Mouse (Mus musculus): ENCODE results near the gene Ptpn21. TPM values are rescaled to one million over a fixed set of nuclear protein-coding genes. Genes with fewer than 3 reads are reported as not detected.

Gene Ptpn21
- total and polyA plus RNA-seq, 3 experiments = 1.2 to 3.8 TPM; not detected in 1

DNA sequence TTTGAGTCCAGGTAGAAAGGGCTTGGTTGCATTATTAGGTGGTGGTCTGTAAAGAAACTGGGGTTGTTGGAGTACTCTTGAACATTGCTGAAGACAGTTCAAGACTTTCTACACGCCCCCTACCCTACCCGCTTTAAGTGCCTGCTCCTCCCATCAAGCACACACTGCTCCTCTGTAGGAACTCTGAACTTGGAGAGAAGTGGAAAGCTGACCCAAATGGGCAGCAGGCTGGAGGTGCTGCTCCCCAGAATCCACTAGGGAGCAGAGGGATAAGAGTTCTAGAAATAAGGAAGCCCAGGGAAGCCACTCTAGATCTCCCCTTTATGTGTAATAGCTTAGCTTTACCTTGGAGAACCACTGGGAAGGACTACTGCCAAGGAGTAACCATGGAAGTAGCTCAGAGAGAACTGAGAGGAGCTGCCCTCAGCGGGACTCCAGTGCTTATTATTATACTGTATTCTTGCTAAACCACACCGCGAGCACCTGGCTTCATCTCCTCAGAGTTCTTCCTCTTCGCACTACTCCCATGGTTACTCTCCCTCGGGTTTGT, 671 bp upstream of the Ptpn21 start:
- no peak for TF ChIP-seq RCOR1 (IDR thresholded peaks at IDR 0.05; ENCODE audit: low read depth, low read length)
- TF ChIP-seq ZC3H11A (IDR thresholded peaks at IDR 0.05; ENCODE audit: low read depth, low read length) = no peak
- no peak for TF ChIP-seq CHD2 (IDR thresholded peaks at IDR 0.05; ENCODE audit: low read length)
- no peak for TF ChIP-seq RAD21 (IDR thresholded peaks at IDR 0.05; ENCODE audit: low read depth, low read length)
- TF ChIP-seq MYC (IDR thresholded peaks at IDR 0.05; ENCODE audit: low read depth, low read length) = no peak
- TF ChIP-seq BHLHE40 (IDR thresholded peaks at IDR 0.05; ENCODE audit: borderline replicate concordance, low read depth, low read length) = no peak
- TF ChIP-seq ZMIZ1 (IDR thresholded peaks at IDR 0.05; ENCODE audit: low read depth, low read length) = no peak
- no peak for TF ChIP-seq GABPA (IDR thresholded peaks at IDR 0.05; ENCODE audit: low read depth, low read length)
- TF ChIP-seq MAZ (IDR thresholded peaks at IDR 0.05; ENCODE audit: low read depth, low read length) = no peak
- Histone ChIP-seq H3K27ac (ENCODE audit: control insufficient read depth, low read depth, low read length) (no peak overlapping the region), H3K9me3 (replicated peaks; ENCODE audit: insufficient read depth, low read length) (no peaks in the 10 kb centered on the region), H3K9ac (ENCODE audit: control insufficient read depth, low read depth, low read length, poor library complexity, severe bottlenecking) (no peak overlapping the region), H3K4me3 (ENCODE audit: control insufficient read depth in 1 of 2, insufficient read depth in 1 of 2, low read depth in 2 of 2, low read length in 2 of 2) (no peak overlapping the region), H3K79me2 (ENCODE audit: control insufficient read depth, insufficient read depth, low read length, poor library complexity) (peaks cover 2% of the 10 kb centered on the region), H3K36me3 (ENCODE audit: control insufficient read depth in 1 of 2, insufficient read depth in 2 of 2, low read length in 2 of 2) (peaks cover 0 to 2% of the 10 kb centered on the region in 2 experiments; a peak in 1 of 4 replicates), H3K27me3 (ENCODE audit: control insufficient read depth in 1 of 2, insufficient read depth in 2 of 2, low read length in 2 of 2) (peaks cover 0 to 2% of the 10 kb centered on the region in 2 experiments; a peak in 1 of 4 replicates), H3K4me1 (ENCODE audit: control insufficient read depth in 1 of 2, insufficient read depth in 2 of 2, low read length in 2 of 2) (no peaks in the 10 kb centered on the region; a peak in 1 of 4 replicates)
- no peak for DNase-seq (ENCODE audit: low read depth, low spot score)

- TF ChIP-seq HCFC1 (IDR thresholded peaks at IDR 0.05; ENCODE audit: low read depth, low read length) (peak; percentile 47; the same call in 1 of the 2 replicates), ZNF384 (IDR thresholded peaks at IDR 0.05; ENCODE audit: low read depth, low read length) (peak; percentile 1; the same call in 1 of the 2 replicates), RCOR1 (IDR thresholded peaks at IDR 0.05; ENCODE audit: low read depth, low read length) (0 out of 2 replicates have a peak, but pooled peaks have one; percentile 38), SIN3A (IDR thresholded peaks at IDR 0.05; ENCODE audit: low read length) (no peak), E2F4 (IDR thresholded peaks at IDR 0.05; ENCODE audit: borderline replicate concordance, low read depth, low read length) (no peak), KAT2A (conservative IDR thresholded peaks at IDR 0.05; ENCODE audit: low read depth, low read length) (no peak), CHD1 (IDR thresholded peaks at IDR 0.05; ENCODE audit: low read depth, low read length) (0 out of 2 replicates have a peak, but pooled peaks have one; percentile 44), TBP (IDR thresholded peaks at IDR 0.05; ENCODE audit: low read depth, low read length) (peak; percentile 75), MYC (IDR thresholded peaks at IDR 0.05; ENCODE audit: low read depth, low read length) (0 out of 2 replicates have a peak, but pooled peaks have one; percentile 21), EP300 (IDR thresholded peaks at IDR 0.05; ENCODE audit: low read depth in 1 of 2, low read length in 2 of 2) (peak in 1 of 2 experiments; percentile 14; a peak in 2 of 4 replicates), TCF12 (IDR thresholded peaks at IDR 0.05; ENCODE audit: low read depth, low read length) (peak; percentile 37; the same call in 1 of the 2 replicates), NELFE (IDR thresholded peaks at IDR 0.05; ENCODE audit: low read depth, low read length) (peak; percentile 33; the same call in 1 of the 2 replicates), ZC3H11A (IDR thresholded peaks at IDR 0.05; ENCODE audit: low read depth, low read length) (no peak)
- DNase-seq (ENCODE audit: low read depth, low spot score) = peak; percentile 79
- Histone ChIP-seq H3K79me2 (ENCODE audit: control insufficient read depth, insufficient read depth, low read length, poor library complexity) (peaks cover 2% of the 10 kb centered on the region), H3K4me3 (ENCODE audit: control insufficient read depth in 1 of 2, insufficient read depth in 1 of 2, low read depth in 2 of 2, low read length in 2 of 2) (peak overlapping the region; percentile 78 to 81), H3K27ac (ENCODE audit: control insufficient read depth, low read depth, low read length) (peak overlapping the region; percentile 81), H3K9ac (ENCODE audit: control insufficient read depth, low read depth, low read length, poor library complexity, severe bottlenecking) (peak overlapping the region; percentile 83), H3K4me1 (ENCODE audit: control insufficient read depth in 1 of 2, insufficient read depth in 2 of 2, low read length in 2 of 2) (no peaks in the 10 kb centered on the region; a peak in 1 of 4 replicates), H3K36me3 (ENCODE audit: control insufficient read depth in 1 of 2, insufficient read depth in 2 of 2, low read length in 2 of 2) (peaks cover 0 to 2% of the 10 kb centered on the region in 2 experiments; a peak in 1 of 4 replicates), H3K9me3 (replicated peaks; ENCODE audit: insufficient read depth, low read length) (no peaks in the 10 kb centered on the region), H3K27me3 (ENCODE audit: control insufficient read depth in 1 of 2, insufficient read depth in 2 of 2, low read length in 2 of 2) (no peaks in the 10 kb centered on the region)
Measured at GRCm38 (mm10) chr12:98734880-98735801, 2.1 kb downstream of the Ptpn21 start.
